Mouse (Mus musculus) cortical plate, adult 2 months (tissue): ENCODE results near the gene Il9r. TPM values are rescaled to one million over a fixed set of nuclear protein-coding genes. Genes with fewer than 3 reads are reported as not detected.

ENCODE experiments used
- H3K27ac ChIP-seq: fragments of 200-500 bp; 2 replicates; pipeline ENCODE4 v1.5.1; 2012; ENCODE audit warnings: low read length, control low read depth, inconsistent platforms; ENCODE audit not compliant: insufficient read depth
- H3K4me1 ChIP-seq: fragments of 200-500 bp; 2 replicates; pipeline ENCODE4 v1.6.1; 2011; ENCODE audit warnings: low read length; ENCODE audit not compliant: control insufficient read depth, insufficient read depth
- H3K4me3 ChIP-seq: fragments of 200-500 bp; 2 replicates; pipeline ENCODE4 v1.5.1; 2011; ENCODE audit warnings: mild to moderate bottlenecking, low read length, control low read depth; ENCODE audit not compliant: insufficient read depth
- CTCF ChIP-seq: fragments of 200-500 bp; IDR thresholded peaks from 2 replicates; pipeline ENCODE4 v1.5.1; 2011; ENCODE audit warnings: mild to moderate bottlenecking, control low read depth, low read length; ENCODE audit not compliant: insufficient read depth; ENCODE audit errors: extremely low read depth
- POLR2A ChIP-seq: fragments of 200-500 bp; IDR thresholded peaks from 2 replicates; pipeline ENCODE4 v1.6.1; 2011; ENCODE audit warnings: mild to moderate bottlenecking, low read length, control low read depth; ENCODE audit not compliant: insufficient read depth; ENCODE audit errors: extremely low read depth
- polyA plus RNA-seq: library from polyadenylated mRNA; depleted of rRNA; stranded (reverse); fragments of >200 nt; gene quantifications from 2 replicates; pipeline ENCODE4 v1.2.3, GENCODE M21; 2012

Il9r gene
- polyA plus RNA-seq, 1 experiment, result 0.15 TPM

DNA sequence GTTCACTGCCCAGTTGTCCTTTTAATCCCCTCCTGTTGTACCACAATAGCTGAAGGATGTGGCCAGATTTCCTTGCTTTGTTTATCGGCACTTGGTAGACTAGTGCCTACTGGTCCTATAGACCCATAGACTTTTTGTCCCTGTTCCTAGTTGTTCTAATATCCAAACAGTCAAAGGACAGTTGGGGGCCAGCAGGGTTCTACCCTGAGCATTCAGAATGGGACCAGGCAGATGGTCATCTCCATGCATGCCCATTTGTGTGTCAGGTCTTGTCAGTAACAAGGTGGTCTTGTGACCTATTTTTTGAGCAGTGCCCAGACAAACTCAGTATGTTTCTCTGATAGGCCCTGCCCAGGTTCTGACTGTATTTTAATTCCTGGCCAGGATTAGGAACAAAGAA lies 27.0 kb upstream of the Il9r start:
- Histone ChIP-seq H3K27ac (peak overlapping the region; percentile 94), H3K4me3 (peak overlapping the region; percentile 52), H3K4me1 (peaks cover 13% of the 10 kb centered on the region)
- TF ChIP-seq POLR2A (no peak), CTCF (no peak)

GRCm38 (mm10) chr11:32226124-32226871 lies 26.2 kb upstream of the Il9r start, which contains the start of gene Mpg:
Gene Mpg (plus strand): TSS chr11:32226505.
- H3K4me1 ChIP-seq, result peaks cover 13% of the 10 kb centered on the region
- H3K4me3 ChIP-seq, result peak within 1 kb of the TSS; percentile 52
- H3K27ac ChIP-seq, result peak within 1 kb of the TSS; percentile 94
- TF ChIP-seq CTCF (no peak), POLR2A (peak; percentile 66)

- peaks cover 9% of the 10 kb centered on the region for H3K4me1 ChIP-seq
- no peak overlapping the region for H3K4me3 ChIP-seq
Measured at GRCm38 (mm10) chr11:32225222-32226104, 25.4 kb upstream of the Il9r start.

GRCm38 (mm10) chr11:32224468-32225139 lies 24.5 kb upstream of the Il9r start:
- Histone ChIP-seq H3K27ac (no peak overlapping the region), H3K4me1 (peaks cover 6% of the 10 kb centered on the region), H3K4me3 (no peak overlapping the region)
- TF ChIP-seq CTCF, result no peak
- TF ChIP-seq POLR2A, result no peak

More at GRCm38 (mm10) chr11:32225222-32226104, 25.4 kb upstream of the Il9r start:
- no peak overlapping the region for H3K27ac ChIP-seq
- TF ChIP-seq CTCF (no peak), POLR2A (no peak)

DNA sequence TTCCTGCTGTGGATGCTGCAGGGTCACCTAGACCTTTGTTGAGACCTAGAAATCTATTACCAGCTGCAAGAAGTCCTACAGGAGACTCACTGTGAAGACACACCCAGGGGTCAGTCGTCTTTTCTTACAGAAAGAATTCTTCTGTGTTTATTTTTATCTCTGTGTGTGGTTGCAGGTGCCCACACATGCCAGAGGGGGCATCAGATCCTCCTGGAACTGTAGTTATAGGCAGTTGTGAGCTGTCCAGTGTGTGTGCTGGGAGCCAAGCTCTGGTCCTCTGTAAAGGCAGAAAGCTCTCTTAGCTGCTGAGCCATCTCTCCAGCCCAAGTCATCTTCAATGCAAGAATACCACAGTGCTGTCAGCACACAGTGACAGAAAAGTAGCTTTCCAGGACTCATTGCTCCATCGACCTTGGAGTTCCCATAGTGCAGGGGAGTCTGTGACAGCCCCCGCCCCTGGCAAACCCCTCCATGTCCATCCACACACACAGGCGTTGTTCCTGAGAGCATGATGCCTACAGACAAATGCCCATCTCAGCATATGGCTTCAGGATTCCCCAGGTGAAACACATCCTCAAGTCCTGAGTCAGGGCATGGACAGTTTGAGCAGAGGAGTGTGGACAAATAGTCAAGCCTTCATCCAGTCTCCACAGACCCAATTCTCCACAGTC lies 23.4 kb upstream of the Il9r start:
- Histone ChIP-seq H3K27ac (no peak overlapping the region), H3K4me1 (peaks cover 6% of the 10 kb centered on the region), H3K4me3 (no peak overlapping the region; the same call in 1 of the 2 replicates)
- TF ChIP-seq CTCF, result no peak
- no peak for TF ChIP-seq POLR2A

DNA sequence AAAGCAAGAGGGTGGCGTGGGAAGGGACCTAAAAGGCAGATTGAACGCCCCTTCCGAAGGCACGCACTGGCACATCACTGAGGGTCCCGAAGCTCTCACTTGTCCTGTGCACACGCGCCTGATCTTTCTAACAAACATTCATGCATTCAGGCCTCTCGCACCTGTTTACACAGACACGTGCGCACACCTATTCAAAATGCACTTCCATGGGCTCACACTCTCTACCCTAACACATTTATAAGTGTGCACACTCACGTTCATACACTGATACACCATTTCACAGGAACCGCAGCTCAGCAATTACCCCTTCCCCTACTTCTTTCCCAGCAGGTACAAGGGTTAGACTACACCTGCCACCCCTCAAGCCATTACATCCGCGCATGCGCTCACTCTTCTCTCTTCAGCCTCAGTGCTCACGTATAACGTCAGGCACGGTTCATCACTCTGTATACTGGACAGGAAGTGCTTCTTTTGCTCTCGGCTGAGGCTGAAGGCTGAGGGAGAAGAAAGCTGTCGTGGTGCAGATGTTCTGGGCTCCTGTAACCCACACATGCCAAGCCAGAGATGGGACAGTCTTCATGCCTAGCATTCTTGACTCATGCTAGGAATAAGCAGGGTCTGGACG lies 22.6 kb upstream of the Il9r start:
- peak overlapping the region; percentile 41; the same call in 1 of the 2 replicates for H3K4me3 ChIP-seq
- H3K4me1 ChIP-seq, result peaks cover 6% of the 10 kb centered on the region
- no peak for TF ChIP-seq POLR2A
- TF ChIP-seq CTCF, result no peak
- no peak overlapping the region for H3K27ac ChIP-seq

DNA sequence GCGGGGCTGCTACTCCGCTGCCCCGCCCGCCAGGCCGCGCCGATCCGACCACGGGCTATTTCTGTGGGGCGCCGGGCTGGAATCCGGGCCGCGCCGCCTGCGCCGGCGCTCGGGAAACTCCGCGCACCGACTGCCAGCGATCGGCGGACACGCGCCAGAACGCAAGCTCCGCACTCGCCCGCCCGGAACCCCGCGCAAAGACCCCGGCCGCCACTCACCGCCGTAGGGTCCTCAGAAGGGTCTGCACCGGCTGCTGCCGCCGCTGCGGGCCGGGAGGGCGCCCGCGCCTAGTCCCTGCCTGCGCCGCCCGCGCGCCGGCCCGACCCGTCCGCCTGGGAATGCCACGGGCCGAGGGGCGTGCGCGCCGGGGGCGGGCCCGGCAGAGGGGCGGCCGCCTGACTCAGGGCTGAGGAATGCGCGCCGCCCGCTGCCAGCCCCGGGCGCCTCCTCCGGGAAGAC lies 21.9 kb upstream of the Il9r start, which contains the start of gene Rhbdf1:
TSS of gene Rhbdf1 (minus strand) at position 350 of the 459 bp plus-strand sequence.
- peaks cover 5% of the 10 kb centered on the region for H3K4me1 ChIP-seq
- TF ChIP-seq CTCF (no peak), POLR2A (no peak)
- peak within 1 kb of the TSS; percentile 41 for H3K4me3 ChIP-seq
- peak within 1 kb of the TSS; percentile 66 for H3K27ac ChIP-seq

DNA sequence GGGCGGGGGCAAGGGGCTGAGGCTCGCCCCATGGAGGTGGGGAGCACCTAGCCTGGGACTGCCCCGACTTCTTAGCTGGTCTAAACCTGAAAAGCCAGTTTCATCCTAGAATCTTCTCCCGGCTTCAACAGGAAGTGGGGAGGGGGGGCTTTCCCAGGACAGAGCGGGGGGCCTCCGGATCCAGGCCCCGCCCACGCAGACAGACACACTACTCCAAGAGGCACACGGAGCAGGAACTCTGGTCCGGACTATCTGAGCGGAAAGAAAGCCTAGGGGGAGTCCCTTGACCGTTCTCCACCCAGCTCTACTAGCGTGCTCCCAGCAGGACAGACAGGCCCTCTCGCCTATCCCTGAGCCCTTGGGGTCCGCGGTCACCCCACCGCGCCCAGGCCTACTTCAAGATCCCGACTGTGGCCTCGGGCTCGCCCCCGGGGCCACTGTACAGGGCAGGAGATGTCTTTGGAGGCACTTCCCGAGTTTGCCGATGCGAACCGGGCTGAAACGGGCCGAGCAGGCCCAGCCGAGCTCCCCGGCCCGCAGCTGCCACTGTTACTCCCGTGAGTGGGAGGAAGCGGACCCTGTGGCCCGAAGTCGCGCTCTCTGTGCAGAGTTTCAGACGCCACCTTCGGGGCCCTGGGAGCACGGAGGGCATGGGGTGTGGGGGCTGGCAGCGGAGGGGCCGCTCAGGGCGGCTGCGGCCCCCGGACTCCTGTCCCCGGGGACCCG lies 21.3 kb upstream of the Il9r start:
- Histone ChIP-seq H3K4me3 (peak overlapping the region; percentile 41), H3K4me1 (peaks cover 2% of the 10 kb centered on the region), H3K27ac (peak overlapping the region; percentile 66)
- TF ChIP-seq POLR2A (no peak), CTCF (no peak)
